Mouse (Mus musculus) stomach, embryonic 15.5 days (tissue): ENCODE measurements around the gene Hs6st3. TPM values are rescaled to one million over a fixed set of nuclear protein-coding genes. Genes with fewer than 3 reads are reported as not detected.
"Not testable (repeated sequence)": the region's sequence is repeated elsewhere in the genome, so short reads cannot be mapped to it uniquely, and the experiment has no call there.

Source experiments
- ATAC-seq: fragments of 200-750 bp; cut with Nextera tagmentation; 2 replicates; pipeline ENCODE4 v1.8.0; 2017; ENCODE audit warnings: low read depth, moderate number of reproducible peaks, moderate TSS enrichment; ENCODE audit not compliant: insufficient read depth, low FRiP score
- H3K27ac ChIP-seq: fragments of 300-500 bp; sonication (generic); 2 replicates; pipeline ENCODE4 v1.5.1; 2015; ENCODE audit warnings: mild to moderate bottlenecking, inconsistent platforms
- H3K27me3 ChIP-seq: fragments of 300-500 bp; sonication (generic); replicated peaks from 2 replicates; pipeline ENCODE4 v1.6.1; 2015; ENCODE audit warnings: inconsistent platforms
- H3K36me3 ChIP-seq: fragments of 300-500 bp; sonication (generic); 2 replicates; pipeline ENCODE4 v1.6.1; 2015; ENCODE audit warnings: inconsistent platforms
- H3K4me1 ChIP-seq: fragments of 300-500 bp; sonication (generic); 2 replicates; pipeline ENCODE4 v1.6.1; 2015; ENCODE audit warnings: inconsistent platforms
- H3K4me2 ChIP-seq: fragments of 300-500 bp; sonication (generic); 2 replicates; pipeline ENCODE4 v1.6.1; 2015; ENCODE audit warnings: mild to moderate bottlenecking, inconsistent platforms
- H3K4me3 ChIP-seq: fragments of 300-500 bp; sonication (generic); replicated peaks from 2 replicates; pipeline ENCODE4 v1.5.1; 2015; ENCODE audit warnings: inconsistent platforms
- H3K9ac ChIP-seq: fragments of 300-500 bp; sonication (generic); 2 replicates; pipeline ENCODE4 v1.6.1; 2015; ENCODE audit warnings: inconsistent platforms
- H3K9me3 ChIP-seq: fragments of 300-500 bp; sonication (generic); 2 replicates; pipeline ENCODE4 v1.6.1; 2016; ENCODE audit warnings: inconsistent platforms
- WGBS: fragments of 180-500 bp; shearing (Covaris S2); methylation state at CpG from one replicate; pipeline ENCODE4 v1.1.7; 2015; 5-methylcytosine and 5-hydroxymethylcytosine counted together
- polyA plus RNA-seq: library from polyadenylated mRNA; unstranded; fragments of >200 nt; fragmentation: Nextera tagmentation; extraction: Ambion mirVana; gene quantifications from 2 replicates; pipeline ENCODE4 v1.2.1, GENCODE M21; 2015

Gene Hs6st3
- polyA plus RNA-seq, 1 experiment from 2014 or later, result 0.19 TPM

DNA sequence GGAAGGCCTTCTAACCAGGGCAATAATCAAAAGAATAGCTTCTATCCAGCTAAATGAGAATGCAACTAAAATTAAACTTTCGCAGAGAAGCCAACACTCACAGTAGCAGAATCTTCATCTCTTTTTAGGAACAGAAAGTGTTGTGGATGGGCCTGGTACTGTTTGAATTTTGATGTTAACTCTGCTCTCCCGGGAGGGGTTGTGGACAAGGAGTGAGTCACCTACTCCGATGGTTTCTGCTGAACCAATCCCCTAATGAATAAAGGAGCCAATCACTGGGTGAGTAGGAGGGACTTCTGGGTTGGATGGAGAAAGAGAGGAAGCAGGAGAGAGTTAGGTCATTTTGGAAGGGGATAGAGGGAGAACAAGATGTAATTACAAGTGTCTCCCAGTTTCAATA, 117.3 kb downstream of the Hs6st3 start:
- H3K4me1 ChIP-seq, result no peaks in the 10 kb centered on the region
- no peak overlapping the region for H3K4me3 ChIP-seq
- H3K36me3 ChIP-seq, result no peaks in the 10 kb centered on the region
- WGBS, result 76% methylated on average over 3 of the region's 3 CpGs
- no peak overlapping the region for H3K9ac ChIP-seq
- no peak for ATAC-seq
- no peaks in the 10 kb centered on the region for H3K27me3 ChIP-seq
- H3K9me3 ChIP-seq, result no peaks in the 10 kb centered on the region
- no peak overlapping the region for H3K4me2 ChIP-seq
- no peak overlapping the region for H3K27ac ChIP-seq

DNA sequence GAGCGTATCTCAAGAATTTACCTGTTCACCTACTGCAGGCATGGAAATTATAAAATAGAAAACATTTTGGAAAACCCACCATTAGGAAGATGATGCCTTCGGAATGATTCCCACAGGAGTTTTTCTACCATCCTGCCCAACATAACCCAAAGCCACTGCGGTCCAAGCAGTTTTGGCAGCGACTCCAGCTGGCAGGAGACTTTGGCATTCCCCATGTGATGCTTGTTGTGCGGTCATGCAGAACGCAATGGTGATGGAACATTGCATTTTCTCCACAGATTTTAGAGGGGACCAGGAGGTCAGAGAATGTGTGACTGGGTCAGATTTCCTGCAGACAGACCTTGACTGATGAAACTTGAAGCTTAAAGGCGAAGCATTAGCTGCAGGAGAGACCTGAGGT, 118.9 kb downstream of the Hs6st3 start:
- no peaks in the 10 kb centered on the region for H3K36me3 ChIP-seq
- no peak for ATAC-seq
- H3K27ac ChIP-seq, result no peak overlapping the region
- no peak overlapping the region for H3K4me2 ChIP-seq
- H3K9ac ChIP-seq, result no peak overlapping the region
- H3K4me3 ChIP-seq, result no peak overlapping the region
- WGBS, result 83% methylated on average over 7 of the region's 7 CpGs
- H3K9me3 ChIP-seq, result no peaks in the 10 kb centered on the region
- H3K4me1 ChIP-seq, result no peaks in the 10 kb centered on the region
- no peaks in the 10 kb centered on the region for H3K27me3 ChIP-seq

DNA sequence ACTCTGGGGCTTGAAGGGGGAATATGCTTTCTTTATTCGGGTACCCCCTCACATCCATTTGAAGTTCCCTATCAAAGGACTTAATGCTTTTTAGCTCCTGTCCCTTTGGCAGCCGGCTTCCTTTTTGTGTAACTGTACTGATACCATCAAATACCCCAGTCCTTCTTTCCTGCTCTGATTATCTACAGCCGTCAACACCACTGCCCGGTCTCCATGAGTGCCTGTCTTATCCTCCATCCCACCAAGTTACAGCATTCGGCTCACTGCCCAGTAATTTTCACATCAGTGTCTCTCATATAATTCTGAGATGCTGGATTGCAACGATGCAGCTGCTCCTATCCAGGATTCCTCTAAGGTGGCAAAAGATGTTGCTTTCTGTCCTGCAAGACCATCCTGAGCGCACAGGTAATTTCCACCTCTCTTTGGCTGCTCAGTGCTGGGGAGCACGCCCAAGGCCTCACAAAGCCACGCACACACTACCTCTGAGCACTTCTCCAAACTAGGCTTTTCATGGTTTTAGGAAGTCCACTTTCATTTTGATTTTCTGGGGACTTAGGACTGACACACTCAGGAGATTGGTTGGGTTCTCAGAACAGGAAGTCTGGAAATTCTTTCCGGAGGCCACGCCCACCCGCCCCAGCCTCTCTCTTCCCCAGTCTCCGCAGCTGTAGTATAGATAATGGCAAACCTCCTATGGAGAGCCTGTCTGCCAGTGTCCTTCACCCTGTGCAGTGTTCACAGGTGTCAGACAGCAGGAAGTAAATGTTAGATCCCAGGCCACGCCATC, 122.2 kb downstream of the Hs6st3 start:
- H3K9ac ChIP-seq, result no peak overlapping the region
- H3K36me3 ChIP-seq, result no peaks in the 10 kb centered on the region
- WGBS, result 62% methylated on average over 14 of the region's 14 CpGs
- no peak overlapping the region for H3K4me3 ChIP-seq
- no peaks in the 10 kb centered on the region for H3K9me3 ChIP-seq
- H3K4me2 ChIP-seq, result no peak overlapping the region
- H3K27me3 ChIP-seq, result no peaks in the 10 kb centered on the region
- no peak overlapping the region for H3K27ac ChIP-seq
- no peaks in the 10 kb centered on the region for H3K4me1 ChIP-seq
- no peak for ATAC-seq

DNA sequence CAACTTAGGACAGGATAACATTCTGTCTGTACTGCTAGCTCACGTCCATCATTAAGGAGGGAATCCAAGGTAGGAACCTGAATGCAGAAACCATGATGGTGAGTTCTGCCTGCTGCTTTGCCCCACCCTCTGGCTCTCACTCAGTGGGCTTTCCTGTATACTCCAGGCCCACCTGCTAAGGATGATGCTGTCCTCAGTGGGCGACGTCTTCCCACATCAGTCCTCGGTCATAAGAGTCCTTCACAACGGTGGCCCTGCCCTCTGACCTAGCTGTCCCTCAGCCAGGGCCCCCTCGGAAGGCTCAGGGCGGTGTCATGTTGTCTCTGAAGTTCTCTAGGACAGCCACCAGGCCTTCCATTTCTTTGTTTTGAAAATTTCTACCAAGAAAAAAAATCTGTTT, 128.2 kb downstream of the Hs6st3 start:
- Histone ChIP-seq H3K9me3 (no peaks in the 10 kb centered on the region), H3K27ac (no peak overlapping the region), H3K36me3 (no peaks in the 10 kb centered on the region), H3K4me3 (no peak overlapping the region), H3K4me1 (no peaks in the 10 kb centered on the region), H3K9ac (no peak overlapping the region), H3K4me2 (no peak overlapping the region), H3K27me3 (no peaks in the 10 kb centered on the region)
- whole genome bisulfite sequencing, result 75% methylated on average over 7 of the region's 7 CpGs
- no peak for ATAC-seq

DNA sequence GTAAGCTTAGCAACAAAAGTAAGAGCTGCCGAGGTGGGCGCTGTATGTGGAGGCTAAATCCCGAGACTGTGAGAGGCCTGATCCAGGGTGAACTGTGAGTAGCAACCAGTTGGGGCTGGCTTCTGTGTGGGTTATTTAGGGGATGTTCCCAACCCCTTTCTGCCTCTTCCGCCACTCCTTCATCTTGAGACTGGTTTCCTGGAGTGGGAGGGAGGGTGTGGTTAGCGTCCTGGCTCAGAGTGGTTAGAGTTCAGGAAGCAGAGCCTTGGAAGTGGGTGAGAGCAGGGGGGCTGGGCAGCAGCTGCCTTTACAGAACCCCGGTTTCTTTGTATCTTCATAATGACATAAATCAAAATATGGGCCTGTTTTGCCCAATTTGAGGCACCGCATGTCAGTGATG, 134.9 kb downstream of the Hs6st3 start:
- ATAC-seq, result no peak
- Histone ChIP-seq H3K36me3 (no peaks in the 10 kb centered on the region), H3K4me3 (no peak overlapping the region), H3K27ac (no peak overlapping the region), H3K9me3 (no peaks in the 10 kb centered on the region), H3K4me1 (no peaks in the 10 kb centered on the region), H3K9ac (no peak overlapping the region), H3K27me3 (no peaks in the 10 kb centered on the region), H3K4me2 (no peak overlapping the region)
- 59% methylated on average over 7 of the region's 7 CpGs for WGBS

DNA sequence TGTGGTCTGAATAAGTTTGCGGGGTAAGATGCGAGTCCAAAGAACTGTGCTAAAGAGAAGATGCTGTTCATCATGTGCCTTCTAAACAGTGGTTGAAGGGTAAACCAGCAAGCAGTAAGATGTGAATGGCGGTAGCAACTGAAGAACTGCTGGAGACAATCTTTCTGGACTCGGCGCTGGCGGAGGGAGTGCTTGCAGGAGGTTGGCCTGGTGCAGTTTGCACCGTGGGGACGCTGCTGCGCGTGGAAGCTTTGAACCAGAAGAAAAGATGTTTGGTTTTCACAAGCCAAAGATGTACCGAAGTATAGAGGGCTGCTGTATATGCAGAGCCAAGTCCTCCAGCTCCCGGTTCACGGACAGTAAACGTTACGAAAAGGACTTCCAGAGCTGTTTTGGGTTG, 140.0 kb downstream of the Hs6st3 start:
- ATAC-seq, H3K36me3 ChIP-seq, H3K9ac ChIP-seq, H3K27me3 ChIP-seq, H3K27ac ChIP-seq, H3K9me3 ChIP-seq, H3K4me3 ChIP-seq, H3K4me1 ChIP-seq, H3K4me2 ChIP-seq: not testable (repeated sequence)
- 87% methylated on average over 15 of the region's 15 CpGs for WGBS

DNA sequence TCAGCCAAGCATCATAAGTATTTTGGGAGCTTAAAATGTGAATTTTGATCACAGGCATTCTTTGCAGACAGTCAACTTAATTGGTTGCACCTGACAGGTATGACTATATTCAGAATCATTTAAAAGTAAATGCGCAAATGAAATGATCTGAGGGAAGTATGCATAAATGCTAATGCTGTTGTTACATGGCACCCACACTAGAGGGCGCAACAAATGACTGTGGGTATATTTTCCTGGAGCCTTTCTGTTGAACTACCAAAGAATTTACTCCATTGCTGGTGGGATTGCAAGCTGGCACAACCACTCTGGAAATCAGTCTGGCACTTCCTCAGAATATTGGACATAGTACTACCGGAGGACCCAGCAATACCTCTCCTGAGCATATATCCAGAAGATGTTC, 145.8 kb downstream of the Hs6st3 start:
- Histone ChIP-seq H3K36me3 (no peaks in the 10 kb centered on the region), H3K4me3 (no peak overlapping the region), H3K9ac (no peak overlapping the region), H3K27ac (no peak overlapping the region), H3K27me3 (no peaks in the 10 kb centered on the region), H3K9me3 (no peaks in the 10 kb centered on the region), H3K4me1 (no peaks in the 10 kb centered on the region), H3K4me2 (no peak overlapping the region)
- WGBS, result 90% methylated on average over 3 of the region's 3 CpGs
- ATAC-seq, result no peak

DNA sequence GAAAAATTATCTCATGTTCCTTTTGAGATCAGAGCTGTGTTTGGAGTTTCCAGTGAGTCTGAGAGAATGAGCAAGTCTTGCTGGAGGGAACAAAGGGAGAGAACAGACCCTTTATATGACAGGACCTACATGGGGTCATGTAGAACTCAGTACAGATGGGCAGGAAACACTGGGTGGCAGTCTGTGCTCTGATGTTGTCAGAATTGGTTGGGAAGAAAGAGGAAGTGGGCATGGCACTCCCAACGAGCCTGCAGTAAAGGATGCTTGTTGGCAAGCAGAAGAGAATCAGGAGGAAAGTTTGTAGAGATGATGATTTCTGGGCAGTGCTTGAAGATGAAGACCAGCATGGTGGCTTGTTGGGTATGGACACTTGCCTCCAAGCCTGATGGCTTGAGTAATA, 151.5 kb downstream of the Hs6st3 start:
- H3K4me2 ChIP-seq, result no peak overlapping the region
- H3K27ac ChIP-seq, result no peak overlapping the region
- WGBS, result 43% methylated on average over 1 of the region's 1 CpGs
- no peaks in the 10 kb centered on the region for H3K9me3 ChIP-seq
- H3K27me3 ChIP-seq, result no peaks in the 10 kb centered on the region
- H3K36me3 ChIP-seq, result no peaks in the 10 kb centered on the region
- H3K4me3 ChIP-seq, result no peak overlapping the region
- no peaks in the 10 kb centered on the region for H3K4me1 ChIP-seq
- no peak overlapping the region for H3K9ac ChIP-seq
- ATAC-seq, result no peak

DNA sequence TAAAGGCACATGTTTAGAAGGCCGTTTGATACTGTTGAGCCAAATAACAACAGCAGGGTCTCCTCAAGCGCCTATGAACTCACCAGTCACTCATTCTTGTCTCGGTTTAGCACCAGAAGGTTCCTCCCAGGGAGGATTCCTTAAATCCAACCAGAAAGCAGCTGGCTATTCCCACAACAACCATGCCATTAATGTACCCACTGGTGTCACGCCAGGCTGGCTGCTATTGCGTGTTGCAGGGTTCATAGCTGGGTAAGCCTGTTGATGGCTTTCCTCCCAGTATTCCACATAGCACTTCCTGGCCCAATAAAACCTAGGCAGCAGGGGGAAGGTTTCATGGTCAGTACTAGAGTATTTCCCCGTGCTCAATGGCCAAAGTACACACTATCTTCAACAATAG, 155.9 kb downstream of the Hs6st3 start:
- no peaks in the 10 kb centered on the region for H3K36me3 ChIP-seq
- WGBS, result 74% methylated on average over 6 of the region's 6 CpGs
- no peak for ATAC-seq
- H3K4me2 ChIP-seq, result no peak overlapping the region
- no peaks in the 10 kb centered on the region for H3K4me1 ChIP-seq
- no peaks in the 10 kb centered on the region for H3K27me3 ChIP-seq
- H3K27ac ChIP-seq, result no peak overlapping the region
- no peaks in the 10 kb centered on the region for H3K9me3 ChIP-seq
- H3K4me3 ChIP-seq, result no peak overlapping the region
- H3K9ac ChIP-seq, result no peak overlapping the region

DNA sequence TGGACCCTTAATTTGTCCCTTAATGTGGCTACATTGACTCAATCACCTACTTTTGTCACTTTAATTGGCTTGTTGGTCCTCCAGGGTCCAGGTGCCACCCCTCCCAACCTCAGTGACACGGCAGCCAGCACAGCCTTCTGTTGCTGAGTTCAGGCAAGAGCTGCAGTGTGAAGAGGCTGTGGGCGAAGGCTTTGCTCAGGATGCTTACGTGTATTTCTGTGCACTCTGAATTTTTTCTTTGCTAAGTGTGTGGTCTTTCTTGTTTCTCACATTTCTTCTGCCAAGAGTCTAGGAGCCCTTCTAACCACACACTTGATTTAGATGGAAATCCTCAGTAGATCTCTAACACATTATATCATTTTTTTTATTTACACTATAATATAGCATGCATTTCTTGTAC, 168.3 kb downstream of the Hs6st3 start:
- Histone ChIP-seq H3K9me3 (no peaks in the 10 kb centered on the region), H3K27ac (no peak overlapping the region), H3K4me3 (no peak overlapping the region), H3K36me3 (no peaks in the 10 kb centered on the region), H3K9ac (no peak overlapping the region), H3K4me1 (no peaks in the 10 kb centered on the region), H3K4me2 (no peak overlapping the region), H3K27me3 (no peaks in the 10 kb centered on the region)
- WGBS, result 57% methylated on average over 3 of the region's 3 CpGs
- ATAC-seq, result no peak

DNA sequence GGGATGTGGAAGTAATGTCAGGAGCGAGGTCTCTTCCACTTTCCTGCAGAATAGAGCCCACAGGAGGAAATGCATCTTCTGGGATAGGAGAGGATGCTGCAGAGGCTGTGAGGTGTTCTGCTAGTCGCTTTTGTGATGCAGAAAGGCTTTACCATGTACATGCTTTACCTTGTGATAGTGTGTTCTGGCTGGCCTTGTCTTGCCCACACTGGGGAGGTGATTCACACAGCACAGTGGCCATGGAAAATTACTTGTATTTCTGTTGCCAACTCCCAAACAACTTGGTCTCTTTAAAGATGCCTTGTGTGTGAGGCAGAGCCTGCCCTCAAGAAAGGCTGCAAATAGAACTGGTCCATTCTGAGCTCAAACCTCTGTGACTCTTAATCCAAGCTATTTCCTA, 180.2 kb downstream of the Hs6st3 start:
- 88% methylated on average over 2 of the region's 2 CpGs for WGBS
- no peak overlapping the region for H3K27ac ChIP-seq
- no peaks in the 10 kb centered on the region for H3K27me3 ChIP-seq
- H3K9me3 ChIP-seq, result no peaks in the 10 kb centered on the region
- no peak for ATAC-seq
- H3K4me3 ChIP-seq, result no peak overlapping the region
- no peak overlapping the region for H3K9ac ChIP-seq
- no peaks in the 10 kb centered on the region for H3K4me1 ChIP-seq
- H3K36me3 ChIP-seq, result no peaks in the 10 kb centered on the region
- no peak overlapping the region for H3K4me2 ChIP-seq

DNA sequence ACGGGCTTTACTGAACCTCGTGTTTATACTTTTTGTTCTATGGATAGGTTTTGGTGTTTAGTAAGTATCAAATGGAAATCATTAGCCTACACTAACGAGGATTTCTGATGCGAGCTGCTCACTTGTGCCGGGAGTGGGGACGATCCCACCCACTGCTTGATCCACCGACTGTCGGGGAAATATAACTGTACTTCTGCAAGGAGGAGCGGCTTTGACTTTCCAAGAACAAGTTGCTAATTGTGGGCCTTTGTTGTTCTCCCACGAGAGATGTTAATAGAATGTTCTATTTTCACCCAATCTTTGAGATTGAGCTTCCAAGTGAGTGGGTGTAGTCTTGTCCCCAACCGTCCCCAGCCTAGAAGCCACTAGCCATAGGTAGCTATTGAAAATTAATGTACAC, 209.1 kb downstream of the Hs6st3 start:
- H3K9ac ChIP-seq, result no peak overlapping the region
- no peaks in the 10 kb centered on the region for H3K9me3 ChIP-seq
- H3K4me1 ChIP-seq, result no peaks in the 10 kb centered on the region
- H3K27ac ChIP-seq, result no peak overlapping the region
- no peak overlapping the region for H3K4me3 ChIP-seq
- no peaks in the 10 kb centered on the region for H3K27me3 ChIP-seq
- H3K4me2 ChIP-seq, result no peak overlapping the region
- H3K36me3 ChIP-seq, result no peaks in the 10 kb centered on the region
- ATAC-seq, result no peak
- WGBS, result 84% methylated on average over 11 of the region's 11 CpGs

DNA sequence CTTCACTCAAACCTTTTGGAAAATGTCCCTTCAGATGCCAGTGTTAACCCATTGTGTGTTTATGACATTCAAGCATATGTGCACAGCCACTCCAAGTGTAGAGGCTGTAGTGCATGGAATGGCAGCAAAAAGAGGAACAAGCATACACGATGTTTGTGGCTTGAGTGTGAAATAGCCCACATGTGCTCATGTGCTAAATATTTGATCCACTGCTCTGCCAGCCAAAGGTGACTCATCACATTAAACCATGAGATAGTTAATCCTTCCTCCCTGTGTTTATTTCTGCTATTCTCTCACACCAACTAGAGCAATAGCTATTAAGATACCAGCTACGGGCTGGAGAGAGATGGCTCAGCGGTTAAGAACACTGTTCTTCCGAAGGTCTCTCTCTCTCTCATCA, 223.3 kb downstream of the Hs6st3 start:
- Histone ChIP-seq H3K9ac (no peak overlapping the region), H3K4me1 (no peaks in the 10 kb centered on the region), H3K36me3 (no peaks in the 10 kb centered on the region), H3K9me3 (no peaks in the 10 kb centered on the region), H3K4me3 (no peak overlapping the region), H3K27me3 (no peaks in the 10 kb centered on the region), H3K27ac (no peak overlapping the region), H3K4me2 (no peak overlapping the region)
- WGBS, result 84% methylated on average over 4 of the region's 4 CpGs
- ATAC-seq, result no peak
